Mouse (Mus musculus) liver, postnatal 0 days (tissue): ENCODE data around the gene Ap1g1.

Experiments used
- CTCF ChIP-seq: sonication (generic); IDR thresholded peaks from 2 replicates; pipeline ENCODE4 v1.5.1; 2016; ENCODE audit warnings: antibody characterized with exemption, low read depth
- EP300 ChIP-seq: IDR thresholded peaks from 2 replicates; pipeline ENCODE4 v1.6.1; 2016; ENCODE audit warnings: antibody characterized with exemption, low read depth, mild to moderate bottlenecking

DNA sequence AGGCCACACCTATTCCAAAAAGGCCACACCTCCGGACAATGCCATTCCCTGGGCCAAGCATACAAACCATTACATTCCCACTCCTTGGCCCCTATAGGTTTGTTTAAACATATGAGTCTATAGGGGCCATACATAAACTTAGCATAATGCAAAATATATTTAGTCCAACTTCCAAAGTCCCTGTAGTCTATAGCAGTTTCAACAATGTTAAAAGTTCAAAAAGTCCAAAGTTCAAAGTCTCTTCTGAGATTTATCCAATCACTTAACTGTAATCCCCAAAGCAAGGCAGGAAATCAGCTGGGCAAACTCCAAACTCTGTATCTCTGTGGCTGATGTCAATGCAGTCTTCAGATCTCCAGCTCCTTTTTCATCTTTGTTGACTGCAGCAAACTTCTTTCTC, 110.9 kb downstream of the Ap1g1 start:
- TF ChIP-seq CTCF (no peak), EP300 (no peak)
